Mouse (Mus musculus) hindbrain, embryonic 16.5 days (tissue): ENCODE measurements around the gene Tarbp2. TPM values are rescaled to one million over a fixed set of nuclear protein-coding genes. Genes with fewer than 3 reads are reported as not detected.
A peak's percentile ranks its signal among the peaks of the same experiment; 100 is the strongest.

Experiments used
- ATAC-seq: fragments of 200-750 bp; cut with Nextera tagmentation; 2 replicates; pipeline ENCODE4 v1.8.0; 2017; ENCODE audit warnings: moderate TSS enrichment, moderate library complexity
- H3K27ac ChIP-seq: fragments of 300-500 bp; sonication (generic); 2 replicates; pipeline ENCODE4 v1.5.1; 2014; ENCODE audit warnings: low read depth, mild to moderate bottlenecking, control low read depth, low read length, moderate library complexity
- H3K27me3 ChIP-seq: fragments of 300-500 bp; sonication (generic); replicated peaks from 2 replicates; pipeline ENCODE4 v1.6.1; 2014; ENCODE audit warnings: low read length; ENCODE audit not compliant: control insufficient read depth, insufficient read depth
- H3K36me3 ChIP-seq: fragments of 300-500 bp; sonication (generic); 2 replicates; pipeline ENCODE4 v1.6.1; 2014; ENCODE audit warnings: mild to moderate bottlenecking, low read length, moderate library complexity, mixed read lengths; ENCODE audit not compliant: control insufficient read depth, insufficient read depth
- H3K4me1 ChIP-seq: fragments of 300-500 bp; sonication (generic); 2 replicates; pipeline ENCODE4 v1.6.1; 2014; ENCODE audit warnings: low read depth, low read length; ENCODE audit not compliant: control insufficient read depth, insufficient read depth
- H3K4me2 ChIP-seq: fragments of 300-500 bp; sonication (generic); 2 replicates; pipeline ENCODE4 v1.6.1; 2014; ENCODE audit warnings: mild to moderate bottlenecking, low read length, control low read depth, moderate library complexity
- H3K4me3 ChIP-seq: fragments of 300-500 bp; sonication (generic); 2 replicates; pipeline ENCODE4 v1.5.1; 2014; ENCODE audit warnings: mild to moderate bottlenecking, low read length, control low read depth, moderate library complexity
- H3K9ac ChIP-seq: fragments of 300-500 bp; sonication (generic); 2 replicates; pipeline ENCODE4 v1.6.1; 2014; ENCODE audit warnings: low read depth, mild to moderate bottlenecking, control low read depth, low read length, moderate library complexity
- H3K9me3 ChIP-seq: fragments of 300-500 bp; sonication (generic); 2 replicates; pipeline ENCODE4 v1.6.1; 2014; ENCODE audit warnings: mild to moderate bottlenecking, low read length, moderate library complexity; ENCODE audit not compliant: control insufficient read depth
- WGBS: fragments of 180-500 bp; shearing (Covaris S2); extraction: QIAGEN DNeasy Blood & Tissue Kit; methylation state at CpG from one replicate; pipeline ENCODE4 v1.1.7; 2014; 5-methylcytosine and 5-hydroxymethylcytosine counted together
- polyA plus RNA-seq: library from polyadenylated mRNA; unstranded; fragments of >200 nt; fragmentation: Nextera tagmentation; extraction: Ambion mirVana; gene quantifications from 2 replicates; pipeline ENCODE4 v1.2.1, GENCODE M21; 2015

Gene Tarbp2
- polyA plus RNA-seq, 1 experiment from 2014 or later: 104 TPM

- H3K4me2 ChIP-seq: no peak within 1 kb of the TSS
- no peak within 1 kb of the TSS for H3K27ac ChIP-seq
- H3K4me1 ChIP-seq: no peaks in the 10 kb centered on the region
- H3K27me3 ChIP-seq: no peaks in the 10 kb centered on the region
- no peak for ATAC-seq
- H3K4me3 ChIP-seq: no peak within 1 kb of the TSS
- H3K9ac ChIP-seq: no peak within 1 kb of the TSS
- WGBS: 94% methylated on average over 1 of the region's 1 CpGs
- H3K36me3 ChIP-seq: peaks cover 57% of the 10 kb centered on the region
- no peaks in the 10 kb centered on the region for H3K9me3 ChIP-seq
These were observed 14.5 kb upstream of the Tarbp2 start, which contains the start of gene Gm10337 for GRCm38 (mm10) chr15:102503447-102503846. Gene Gm10337, plus strand, starts transcription at chr15:102503722.

GRCm38 (mm10) chr15:102503924-102504782 is 13.8 kb upstream of the Tarbp2 start:
- no peak for ATAC-seq
- Histone ChIP-seq H3K36me3 (peaks cover 55% of the 10 kb centered on the region), H3K9ac (no peak overlapping the region), H3K4me1 (peaks cover 3% of the 10 kb centered on the region), H3K27me3 (no peaks in the 10 kb centered on the region), H3K27ac (no peak overlapping the region), H3K9me3 (no peaks in the 10 kb centered on the region), H3K4me2 (no peak overlapping the region), H3K4me3 (no peak overlapping the region)
- 88% methylated on average over 9 of the region's 9 CpGs for WGBS

- Histone ChIP-seq H3K4me2 (no peak overlapping the region), H3K27me3 (no peaks in the 10 kb centered on the region), H3K4me1 (peaks cover 13% of the 10 kb centered on the region), H3K27ac (no peak overlapping the region), H3K9ac (no peak overlapping the region), H3K9me3 (no peaks in the 10 kb centered on the region), H3K4me3 (no peak overlapping the region), H3K36me3 (peaks cover 45% of the 10 kb centered on the region)
- no peak for ATAC-seq
- 83% methylated on average over 12 of the region's 12 CpGs for WGBS
These were observed 12.8 kb upstream of the Tarbp2 start for GRCm38 (mm10) chr15:102505073-102505769.

- Histone ChIP-seq H3K36me3 (peaks cover 38% of the 10 kb centered on the region), H3K9ac (no peak overlapping the region), H3K4me1 (peaks cover 15% of the 10 kb centered on the region), H3K4me3 (no peak overlapping the region), H3K9me3 (no peaks in the 10 kb centered on the region), H3K27ac (no peak overlapping the region), H3K4me2 (no peak overlapping the region), H3K27me3 (no peaks in the 10 kb centered on the region)
- 84% methylated on average over 9 of the region's 9 CpGs for WGBS
- ATAC-seq: no peak
These were observed 12.1 kb upstream of the Tarbp2 start for GRCm38 (mm10) chr15:102505770-102506463.

GRCm38 (mm10) chr15:102506464-102506830 is 11.5 kb upstream of the Tarbp2 start:
- H3K4me2 ChIP-seq: no peak overlapping the region
- no peak overlapping the region for H3K27ac ChIP-seq
- H3K36me3 ChIP-seq: peaks cover 32% of the 10 kb centered on the region
- H3K9ac ChIP-seq: no peak overlapping the region
- 64% methylated on average over 2 of the region's 2 CpGs for WGBS
- peaks cover 20% of the 10 kb centered on the region for H3K4me1 ChIP-seq
- no peaks in the 10 kb centered on the region for H3K27me3 ChIP-seq
- no peak for ATAC-seq
- no peaks in the 10 kb centered on the region for H3K9me3 ChIP-seq
- H3K4me3 ChIP-seq: no peak overlapping the region

GRCm38 (mm10) chr15:102506864-102507263 is 11.1 kb upstream of the Tarbp2 start:
- Histone ChIP-seq H3K9ac (no peak overlapping the region), H3K36me3 (peaks cover 30% of the 10 kb centered on the region), H3K9me3 (no peaks in the 10 kb centered on the region), H3K27me3 (no peaks in the 10 kb centered on the region), H3K4me2 (no peak overlapping the region), H3K27ac (no peak overlapping the region), H3K4me1 (peaks cover 24% of the 10 kb centered on the region), H3K4me3 (no peak overlapping the region)
- no peak for ATAC-seq
- 94% methylated on average over 1 of the region's 1 CpGs for WGBS

GRCm38 (mm10) chr15:102507561-102507960 is 10.4 kb upstream of the Tarbp2 start:
- peaks cover 31% of the 10 kb centered on the region for H3K4me1 ChIP-seq
- H3K4me3 ChIP-seq: no peak overlapping the region
- ATAC-seq: no peak
- H3K27me3 ChIP-seq: no peaks in the 10 kb centered on the region
- H3K36me3 ChIP-seq: peaks cover 23% of the 10 kb centered on the region
- H3K9me3 ChIP-seq: no peaks in the 10 kb centered on the region
- no peak overlapping the region for H3K27ac ChIP-seq
- no peak overlapping the region for H3K4me2 ChIP-seq
- H3K9ac ChIP-seq: no peak overlapping the region

- H3K4me1 ChIP-seq: peaks cover 36% of the 10 kb centered on the region
- WGBS: 82% methylated on average over 3 of the region's 3 CpGs
- H3K36me3 ChIP-seq: peaks cover 16% of the 10 kb centered on the region
- H3K9me3 ChIP-seq: no peaks in the 10 kb centered on the region
- H3K4me3 ChIP-seq: no peak overlapping the region
- ATAC-seq: no peak
- H3K27me3 ChIP-seq: no peaks in the 10 kb centered on the region
- H3K27ac ChIP-seq: no peak overlapping the region
- no peak overlapping the region for H3K9ac ChIP-seq
- no peak overlapping the region for H3K4me2 ChIP-seq
These were observed 9.7 kb upstream of the Tarbp2 start for GRCm38 (mm10) chr15:102508336-102508735.

- Histone ChIP-seq H3K4me3 (peak overlapping the region; percentile 69), H3K27ac (peak overlapping the region; percentile 94), H3K36me3 (0 out of 2 replicates have a peak, but pooled peaks cover under 1% of the 10 kb centered on the region), H3K4me2 (peak overlapping the region; percentile 87), H3K9me3 (no peaks in the 10 kb centered on the region), H3K4me1 (peaks cover 47% of the 10 kb centered on the region), H3K27me3 (no peaks in the 10 kb centered on the region), H3K9ac (peak overlapping the region; percentile 82)
- 6% methylated on average over 9 of the region's 9 CpGs for WGBS
- ATAC-seq: peak; percentile 67
These were observed 7.9 kb upstream of the Tarbp2 start for GRCm38 (mm10) chr15:102510110-102510509.
